Mouse (Mus musculus): Measurements from ENCODE around the gene Sh3bgrl2.

- TF ChIP-seq CTCF (IDR thresholded peaks at IDR 0.05; ENCODE audit: low read depth) (no peak), EP300 (IDR thresholded peaks at IDR 0.05; ENCODE audit: low read depth) (no peak)
Measured at GRCm38 (mm10) chr9:83667031-83667430, 118.9 kb downstream of the Sh3bgrl2 start.
